Mouse (Mus musculus): Measurements from ENCODE around the gene Lat2.

DNA sequence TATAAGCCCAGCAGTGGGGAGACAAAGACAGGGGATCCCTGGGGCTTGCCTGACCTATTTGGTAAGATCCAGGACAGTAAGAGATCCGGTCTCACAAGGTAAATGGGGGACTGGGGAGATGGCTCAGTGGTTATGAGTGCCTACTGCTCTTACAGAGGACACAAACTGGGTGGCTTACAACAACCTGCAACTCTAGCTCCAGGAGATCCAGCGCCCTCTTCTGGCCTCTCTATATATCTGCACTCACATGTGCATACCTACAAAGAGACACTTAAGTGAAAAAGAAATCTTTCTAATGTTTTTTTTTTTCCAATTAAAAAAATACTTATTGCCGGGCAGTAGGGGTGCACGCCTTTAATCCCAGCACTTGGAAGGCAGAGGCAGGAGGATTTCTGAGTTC lies 31.6 kb upstream of the Lat2 start:
- TF ChIP-seq CTCF (IDR thresholded peaks at IDR 0.05; ENCODE audit: extremely low read depth, insufficient read depth, insufficient read length, insufficient replicate concordance) (no peak), POLR2A (IDR thresholded peaks at IDR 0.05; ENCODE audit: low read depth, low read length) (no peak)
